Mouse (Mus musculus): Measurements from ENCODE around the gene Vmn2r84. TPM values are rescaled to one million over a fixed set of nuclear protein-coding genes. Genes with fewer than 3 reads are reported as not detected.
"Not testable (repeated sequence)": the region's sequence is repeated elsewhere in the genome, so short reads cannot be mapped to it uniquely, and the experiment has no call there.

Gene Vmn2r84
- total RNA-seq (2021): under 1 TPM; 0.12 to 0.20 TPM

GRCm38 (mm10) chr10:130394232-130394631, at the start of gene Vmn2r84:
TSS of gene Vmn2r84 (minus strand) at chr10:130394332.
- no peak for DNase-seq

GRCm38 (mm10) chr10:130434185-130434898, 40.2 kb upstream of the Vmn2r84 start:
- not testable (repeated sequence) for DNase-seq

GRCm38 (mm10) chr10:130429603-130430002, 35.5 kb upstream of the Vmn2r84 start, which contains the start of gene Vmn2r85:
TSS of gene Vmn2r85 (minus strand) at chr10:130429703.
- DNase-seq: not testable (repeated sequence)

GRCm38 (mm10) chr10:130422368-130422767, 28.2 kb upstream of the Vmn2r84 start:
- DNase-seq: not testable (repeated sequence)

GRCm38 (mm10) chr10:130420401-130420800, 26.3 kb upstream of the Vmn2r84 start:
- no peak for DNase-seq

- not testable (repeated sequence) for DNase-seq
Measured at GRCm38 (mm10) chr10:130419954-130420353, 25.8 kb upstream of the Vmn2r84 start.

GRCm38 (mm10) chr10:130416352-130416751, 22.2 kb upstream of the Vmn2r84 start:
- not testable (repeated sequence) for DNase-seq

GRCm38 (mm10) chr10:130412167-130412698, 18.1 kb upstream of the Vmn2r84 start:
- not testable (repeated sequence) for DNase-seq

- no peak for DNase-seq
Measured at GRCm38 (mm10) chr10:130375145-130375544, 19.0 kb downstream of the Vmn2r84 start.

GRCm38 (mm10) chr10:130372491-130373173, 21.5 kb downstream of the Vmn2r84 start:
- DNase-seq: no peak

GRCm38 (mm10) chr10:130371644-130372043, 22.5 kb downstream of the Vmn2r84 start:
- no peak for DNase-seq

GRCm38 (mm10) chr10:130370005-130370682, 24.0 kb downstream of the Vmn2r84 start:
- no peak for DNase-seq

- no peak for DNase-seq
Measured at GRCm38 (mm10) chr10:130368384-130368783, 25.7 kb downstream of the Vmn2r84 start.

- DNase-seq: no peak
Measured at GRCm38 (mm10) chr10:130364766-130365165, 29.4 kb downstream of the Vmn2r84 start.

- DNase-seq: no peak
Measured at GRCm38 (mm10) chr10:130363438-130364164, 30.5 kb downstream of the Vmn2r84 start.

- DNase-seq: no peak
Measured at GRCm38 (mm10) chr10:130344056-130344455, 50.1 kb downstream of the Vmn2r84 start.

- DNase-seq: not testable (repeated sequence)
Measured at GRCm38 (mm10) chr10:130340050-130340449, 54.1 kb downstream of the Vmn2r84 start.

GRCm38 (mm10) chr10:130337581-130337980, 56.6 kb downstream of the Vmn2r84 start:
- no peak for DNase-seq

- DNase-seq: no peak
Measured at GRCm38 (mm10) chr10:130336385-130336784, 57.7 kb downstream of the Vmn2r84 start.

GRCm38 (mm10) chr10:130330711-130331110, 63.4 kb downstream of the Vmn2r84 start:
- no peak for DNase-seq
